Mouse (Mus musculus) embryonic facial prominence, embryonic 11.5 days (tissue): Measurements from ENCODE around the gene Sdc4. TPM values are rescaled to one million over a fixed set of nuclear protein-coding genes. Genes with fewer than 3 reads are reported as not detected.

Source experiments
- ATAC-seq: fragments of 200-750 bp; cut with Nextera tagmentation; replicated peaks from 2 replicates; pipeline ENCODE4 v1.8.0; 2017; ENCODE audit warnings: low read depth; ENCODE audit not compliant: insufficient number of reproducible peaks, low FRiP score, low TSS enrichment
- DNase-seq: peaks from one replicate; pipeline ENCODE4 v3.0.0-alpha.2; 2015; ENCODE audit warnings: low spot score
- H3K27ac ChIP-seq: fragments of 300-500 bp; sonication (generic); replicated peaks from 2 replicates; pipeline ENCODE4 v1.5.1; 2014; ENCODE audit warnings: mild to moderate bottlenecking, low read depth, low read length, control low read depth
- H3K27me3 ChIP-seq: fragments of 300-500 bp; sonication (generic); 2 replicates; pipeline ENCODE4 v1.6.1; 2014; ENCODE audit warnings: mild to moderate bottlenecking, low read length, moderate library complexity, mixed read lengths; ENCODE audit not compliant: control insufficient read depth, insufficient read depth
- H3K36me3 ChIP-seq: fragments of 300-500 bp; sonication (generic); replicated peaks from 2 replicates; pipeline ENCODE4 v1.6.1; 2014; ENCODE audit warnings: low read depth, mild to moderate bottlenecking, low read length, moderate library complexity, mixed read lengths; ENCODE audit not compliant: control insufficient read depth, insufficient read depth
- H3K4me1 ChIP-seq: fragments of 300-500 bp; sonication (generic); 2 replicates; pipeline ENCODE4 v1.6.1; 2014; ENCODE audit warnings: low read length, mixed read lengths; ENCODE audit not compliant: control insufficient read depth, insufficient read depth
- H3K4me2 ChIP-seq: fragments of 300-500 bp; sonication (generic); 2 replicates; pipeline ENCODE4 v1.6.1; 2014; ENCODE audit warnings: low read depth, mild to moderate bottlenecking, control low read depth, low read length, moderate library complexity
- H3K4me3 ChIP-seq: fragments of 300-500 bp; sonication (generic); 2 replicates; pipeline ENCODE4 v1.5.1; 2014; ENCODE audit warnings: low read depth, low read length, control low read depth
- H3K9ac ChIP-seq: fragments of 300-500 bp; sonication (generic); replicated peaks from 2 replicates; pipeline ENCODE4 v1.6.1; 2014; ENCODE audit warnings: mild to moderate bottlenecking, control low read depth, low read length
- H3K9me3 ChIP-seq: fragments of 300-500 bp; sonication (generic); replicated peaks from 2 replicates; pipeline ENCODE4 v1.6.1; 2016; ENCODE audit warnings: mild to moderate bottlenecking, low read length, inconsistent platforms, mixed read lengths; ENCODE audit not compliant: control insufficient read depth
- WGBS: fragments of 180-500 bp; shearing (Covaris S2); extraction: QIAGEN DNeasy Blood & Tissue Kit; methylation state at CpG from one replicate; pipeline ENCODE4 v1.1.7; 2014; 5-methylcytosine and 5-hydroxymethylcytosine counted together
- polyA plus RNA-seq: library from polyadenylated mRNA; unstranded; fragments of >200 nt; fragmentation: Nextera tagmentation; extraction: Ambion mirVana; gene quantifications from 2 replicates; pipeline ENCODE4 v1.2.1, GENCODE M21; 2014

Gene Sdc4
- polyA plus RNA-seq, 1 experiment from 2014 or later = 19.2 TPM

GRCm38 (mm10) chr2:164433278-164433895 is 10.3 kb downstream of the Sdc4 start:
- H3K4me3 ChIP-seq = no peak overlapping the region
- H3K4me1 ChIP-seq = peaks cover 13% of the 10 kb centered on the region
- H3K27me3 ChIP-seq = no peaks in the 10 kb centered on the region
- no peaks in the 10 kb centered on the region for H3K36me3 ChIP-seq
- no peak for DNase-seq
- WGBS = 76% methylated on average over 9 of the region's 9 CpGs
- no peak for ATAC-seq
- no peaks in the 10 kb centered on the region for H3K9me3 ChIP-seq
- no peak overlapping the region for H3K9ac ChIP-seq
- H3K4me2 ChIP-seq = no peak overlapping the region
- H3K27ac ChIP-seq = no peak overlapping the region

- Histone ChIP-seq H3K9ac (peak overlapping the region; percentile 43), H3K27ac (no peak overlapping the region), H3K36me3 (no peaks in the 10 kb centered on the region), H3K4me1 (peaks cover 13% of the 10 kb centered on the region), H3K4me3 (no peak overlapping the region), H3K27me3 (no peaks in the 10 kb centered on the region), H3K9me3 (no peaks in the 10 kb centered on the region), H3K4me2 (no peak overlapping the region)
- 21% methylated on average over 22 of the region's 22 CpGs for WGBS
- DNase-seq (no peak), ATAC-seq (no peak)
Measured at GRCm38 (mm10) chr2:164432541-164433191, 11.0 kb downstream of the Sdc4 start.

- no peak for ATAC-seq
- H3K9me3 ChIP-seq = no peaks in the 10 kb centered on the region
- no peak for DNase-seq
- H3K27ac ChIP-seq = no peak overlapping the region
- WGBS = 51% methylated on average over 9 of the region's 9 CpGs
- peaks cover 13% of the 10 kb centered on the region for H3K4me1 ChIP-seq
- no peaks in the 10 kb centered on the region for H3K27me3 ChIP-seq
- no peak overlapping the region for H3K4me3 ChIP-seq
- H3K4me2 ChIP-seq = no peak overlapping the region
- H3K9ac ChIP-seq = no peak overlapping the region
- H3K36me3 ChIP-seq = no peaks in the 10 kb centered on the region
Measured at GRCm38 (mm10) chr2:164431676-164432465, 11.8 kb downstream of the Sdc4 start.

- Histone ChIP-seq H3K4me3 (no peak overlapping the region), H3K4me1 (peaks cover 7% of the 10 kb centered on the region; the same call in 1 of the 2 replicates), H3K27ac (no peak overlapping the region), H3K27me3 (no peaks in the 10 kb centered on the region), H3K4me2 (no peak overlapping the region), H3K36me3 (no peaks in the 10 kb centered on the region), H3K9ac (no peak overlapping the region), H3K9me3 (no peaks in the 10 kb centered on the region)
- peak; percentile 49 for DNase-seq
- peak; percentile 53; the same call in 1 of the 2 replicates for ATAC-seq
- WGBS = 4% methylated on average over 7 of the region's 7 CpGs
Measured at GRCm38 (mm10) chr2:164430697-164431096, 13.0 kb downstream of the Sdc4 start.

GRCm38 (mm10) chr2:164429881-164430615 is 13.6 kb downstream of the Sdc4 start:
- whole genome bisulfite sequencing = 43% methylated on average over 15 of the region's 15 CpGs
- Histone ChIP-seq H3K4me3 (no peak overlapping the region), H3K27ac (no peak overlapping the region), H3K4me2 (no peak overlapping the region), H3K9ac (no peak overlapping the region), H3K9me3 (no peaks in the 10 kb centered on the region), H3K4me1 (peaks cover 7% of the 10 kb centered on the region; the same call in 1 of the 2 replicates), H3K36me3 (no peaks in the 10 kb centered on the region), H3K27me3 (no peaks in the 10 kb centered on the region)
- DNase-seq = no peak
- ATAC-seq = no peak

DNA sequence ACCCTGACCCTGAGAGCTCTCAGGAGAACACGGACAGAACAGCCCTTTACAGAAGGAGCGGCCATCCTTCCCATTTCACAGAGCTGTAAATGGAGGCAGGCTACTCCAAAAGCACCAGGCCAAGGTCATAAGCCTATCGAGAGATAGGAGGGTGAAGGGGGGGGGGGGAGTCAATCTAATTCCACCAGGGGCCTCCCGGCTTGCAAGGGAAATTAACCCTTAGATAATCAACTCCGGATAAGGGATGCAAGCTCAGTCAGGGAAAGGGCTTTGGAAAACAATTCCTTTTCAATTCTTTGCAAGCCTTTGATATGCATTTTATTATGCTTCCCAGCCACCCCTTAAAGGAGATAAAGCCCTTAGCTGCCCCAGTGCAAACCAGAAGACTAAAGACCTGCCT is 15.2 kb downstream of the Sdc4 start:
- DNase-seq = no peak
- peaks cover 7% of the 10 kb centered on the region; the same call in 1 of the 2 replicates for H3K4me1 ChIP-seq
- 38% methylated on average over 5 of the region's 5 CpGs for WGBS

DNA sequence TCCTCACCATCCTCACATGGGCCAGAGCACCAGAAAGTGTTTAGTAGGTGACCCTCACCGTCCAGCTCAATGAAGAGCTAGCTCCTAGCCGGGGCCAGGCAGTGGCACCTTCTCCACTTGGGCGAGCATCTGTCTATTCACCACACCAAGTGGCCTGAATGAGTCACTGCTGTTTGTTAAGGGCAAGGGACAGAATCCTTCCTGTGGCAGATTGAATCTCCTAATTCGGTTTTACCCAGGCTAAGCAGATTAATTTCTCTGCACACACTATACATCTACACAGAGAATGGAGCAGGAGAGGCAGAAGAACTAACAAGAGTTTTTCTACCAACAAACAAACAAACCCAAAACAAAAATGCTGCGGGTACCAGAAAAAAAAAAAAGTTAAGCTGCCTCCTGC is 16.7 kb downstream of the Sdc4 start:
- Histone ChIP-seq H3K36me3 (no peaks in the 10 kb centered on the region), H3K27me3 (no peaks in the 10 kb centered on the region), H3K4me3 (no peak overlapping the region), H3K4me1 (no peaks in the 10 kb centered on the region), H3K27ac (no peak overlapping the region), H3K4me2 (no peak overlapping the region), H3K9ac (no peak overlapping the region), H3K9me3 (no peaks in the 10 kb centered on the region)
- DNase-seq (no peak), ATAC-seq (no peak)
- WGBS = 82% methylated on average over 5 of the region's 5 CpGs

More for the DNA sequence above, 15.2 kb downstream of the Sdc4 start:
- Histone ChIP-seq H3K9me3 (no peaks in the 10 kb centered on the region), H3K27me3 (no peaks in the 10 kb centered on the region), H3K4me2 (no peak overlapping the region), H3K9ac (no peak overlapping the region), H3K36me3 (no peaks in the 10 kb centered on the region), H3K4me3 (no peak overlapping the region), H3K27ac (no peak overlapping the region)
- no peak for ATAC-seq
